Mouse (Mus musculus) heart, adult 2 months (tissue): ENCODE measurements around the gene Serpinb7. TPM values are rescaled to one million over a fixed set of nuclear protein-coding genes. Genes with fewer than 3 reads are reported as not detected.
A peak's percentile ranks its signal among the peaks of the same experiment; 100 is the strongest.

ENCODE experiments used
- DNase-seq, 2 experiments: peaks; one replicate each; pipeline ENCODE4 v3.0.0; 2021
- H3K27ac ChIP-seq: fragments of 200-600 bp; 2 replicates; pipeline ENCODE4 v1.8.1; 2022
- H3K27me3 ChIP-seq: fragments of 200-500 bp; 2 replicates; pipeline ENCODE4 v1.6.1; 2012; ENCODE audit warnings: mild to moderate bottlenecking, low read length, inconsistent platforms, mixed read lengths; ENCODE audit not compliant: control insufficient read depth, insufficient read depth
- H3K36me3 ChIP-seq: fragments of 200-500 bp; 2 replicates; pipeline ENCODE4 v1.6.1; 2012; ENCODE audit warnings: low read length, inconsistent platforms; ENCODE audit not compliant: control insufficient read depth, insufficient read depth
- H3K4me1 ChIP-seq: fragments of 200-500 bp; 2 replicates; pipeline ENCODE4 v1.6.1; 2011; ENCODE audit warnings: low read length; ENCODE audit not compliant: control insufficient read depth, insufficient read depth
- H3K4me3 ChIP-seq: fragments of 200-600 bp; 2 replicates; pipeline ENCODE4 v1.8.1; 2022
- H3K79me2 ChIP-seq: fragments of 200-500 bp; replicated peaks from 2 replicates; pipeline ENCODE4 v1.6.1; 2012; ENCODE audit warnings: mild to moderate bottlenecking, inconsistent platforms, low read length, moderate library complexity, mixed read lengths; ENCODE audit not compliant: control insufficient read depth, insufficient read depth
- H3K9ac ChIP-seq: fragments of 200-500 bp; 2 replicates; pipeline ENCODE4 v1.6.1; 2012; ENCODE audit warnings: low read depth, mild to moderate bottlenecking, control low read depth, inconsistent platforms, low read length, mixed read lengths
- CTCF ChIP-seq: fragments of 200-600 bp; IDR thresholded peaks from 2 replicates; pipeline ENCODE4 v1.8.1; 2022; ENCODE audit warnings: antibody characterized with exemption, mild to moderate bottlenecking, moderate library complexity
- EP300 ChIP-seq: fragments of 200-500 bp; IDR thresholded peaks from 2 replicates; pipeline ENCODE4 v1.6.1; 2011; ENCODE audit warnings: low read depth, low read length, control low read depth; ENCODE audit not compliant: insufficient read depth
- POLR2A ChIP-seq: fragments of 200-500 bp; IDR thresholded peaks from 2 replicates; pipeline ENCODE4 v1.6.1; 2011; ENCODE audit warnings: mild to moderate bottlenecking, low read depth, low read length, control low read depth; ENCODE audit not compliant: insufficient read depth
- WGBS: fragments of 180-500 bp; shearing (Covaris S2); methylation state at CpG from one replicate; pipeline ENCODE4 v1.1.7; 2018; 5-methylcytosine and 5-hydroxymethylcytosine counted together
- intact Hi-C: fragments of 180-260 bp; cut with DNase I; formaldehyde crosslinking; loops from one replicate; pipeline ENCODE4 v1.15.1; 2025
- polyA plus RNA-seq: library from polyadenylated mRNA; depleted of rRNA; stranded (reverse); fragments of >200 nt; gene quantifications from 2 replicates; pipeline ENCODE4 v1.2.3, GENCODE M21; 2012
- total RNA-seq, 2 experiments: library from RNA; stranded (reverse); gene quantifications; 2 replicates each; pipeline ENCODE4 v1.2.3; 2021

Serpinb7 gene
- total and polyA plus RNA-seq, 3 experiments, result not detected

- no peaks in the 10 kb centered on the region for H3K79me2 ChIP-seq
- H3K9ac ChIP-seq, result no peak overlapping the region
- H3K27ac ChIP-seq, result no peak overlapping the region
- TF ChIP-seq POLR2A (no peak), CTCF (no peak), EP300 (no peak)
- no peaks in the 10 kb centered on the region for H3K27me3 ChIP-seq
- DNase-seq, result no peak
- WGBS, result 63% methylated on average over 5 of the region's 5 CpGs
- intact Hi-C loops, result no loop called here
- H3K4me1 ChIP-seq, result no peaks in the 10 kb centered on the region
- no peak overlapping the region for H3K4me3 ChIP-seq
- no peaks in the 10 kb centered on the region for H3K36me3 ChIP-seq
Measured at GRCm38 (mm10) chr1:107445352-107445751, 45.9 kb downstream of the Serpinb7 start.

GRCm38 (mm10) chr1:107447228-107447931 lies 47.9 kb downstream of the Serpinb7 start:
- intact Hi-C loops, result no loop called here

GRCm38 (mm10) chr1:107479909-107480308 lies 80.5 kb downstream of the Serpinb7 start:
- intact Hi-C loops, result loop anchor here (5.0 kb wide), 1 partner anchor 238 kb away; no protein-coding TSS in a partner anchor
- no peak for DNase-seq
- no peak for TF ChIP-seq EP300
- TF ChIP-seq POLR2A, result no peak
- no peak for TF ChIP-seq CTCF
- no peaks in the 10 kb centered on the region for H3K79me2 ChIP-seq
- no peak overlapping the region for H3K4me3 ChIP-seq
- H3K9ac ChIP-seq, result no peak overlapping the region
- H3K27me3 ChIP-seq, result no peaks in the 10 kb centered on the region
- no peaks in the 10 kb centered on the region for H3K4me1 ChIP-seq
- H3K27ac ChIP-seq, result no peak overlapping the region
- H3K36me3 ChIP-seq, result no peaks in the 10 kb centered on the region

More at GRCm38 (mm10) chr1:107447228-107447931, 47.9 kb downstream of the Serpinb7 start:
- Histone ChIP-seq H3K27ac (no peak overlapping the region), H3K36me3 (no peaks in the 10 kb centered on the region), H3K27me3 (no peaks in the 10 kb centered on the region), H3K79me2 (no peaks in the 10 kb centered on the region), H3K4me3 (no peak overlapping the region), H3K4me1 (no peaks in the 10 kb centered on the region), H3K9ac (no peak overlapping the region)
- 54% methylated on average over 3 of the region's 3 CpGs for WGBS
- TF ChIP-seq CTCF, result no peak
- TF ChIP-seq POLR2A, result no peak
- no peak for TF ChIP-seq EP300
- no peak for DNase-seq

GRCm38 (mm10) chr1:107481452-107481851 lies 82.0 kb downstream of the Serpinb7 start:
- intact Hi-C loops, result loop anchor here (5.0 kb wide), 1 partner anchor 239 kb away; no protein-coding TSS in a partner anchor
- TF ChIP-seq POLR2A, result no peak
- peak; percentile 87 for TF ChIP-seq CTCF
- TF ChIP-seq EP300, result no peak
- Histone ChIP-seq H3K79me2 (no peaks in the 10 kb centered on the region), H3K9ac (no peak overlapping the region), H3K36me3 (no peaks in the 10 kb centered on the region), H3K27me3 (no peaks in the 10 kb centered on the region), H3K4me1 (no peaks in the 10 kb centered on the region), H3K4me3 (no peak overlapping the region), H3K27ac (no peak overlapping the region)
- DNase-seq, result peak; percentile 44 to 69
- 19% methylated on average over 11 of the region's 11 CpGs for WGBS

GRCm38 (mm10) chr1:107489577-107489976 lies 90.1 kb downstream of the Serpinb7 start:
- Histone ChIP-seq H3K27ac (no peak overlapping the region), H3K79me2 (no peaks in the 10 kb centered on the region), H3K9ac (no peak overlapping the region), H3K4me3 (no peak overlapping the region), H3K36me3 (no peaks in the 10 kb centered on the region), H3K27me3 (no peaks in the 10 kb centered on the region), H3K4me1 (no peaks in the 10 kb centered on the region)
- TF ChIP-seq POLR2A, result no peak
- TF ChIP-seq EP300, result no peak
- TF ChIP-seq CTCF, result no peak
- 65% methylated on average over 8 of the region's 8 CpGs for WGBS
- intact Hi-C loops, result no loop called here
- no peak for DNase-seq

GRCm38 (mm10) chr1:107496789-107497188 lies 97.3 kb downstream of the Serpinb7 start:
- H3K79me2 ChIP-seq, result no peaks in the 10 kb centered on the region
- H3K36me3 ChIP-seq, result no peaks in the 10 kb centered on the region
- WGBS, result 52% methylated on average over 2 of the region's 2 CpGs
- H3K27me3 ChIP-seq, result no peaks in the 10 kb centered on the region
- intact Hi-C loops, result no loop called here
- H3K4me1 ChIP-seq, result no peaks in the 10 kb centered on the region
- H3K4me3 ChIP-seq, result no peak overlapping the region
- H3K27ac ChIP-seq, result no peak overlapping the region
- DNase-seq, result peak in 1 of 2 experiments; percentile 13
- no peak overlapping the region for H3K9ac ChIP-seq
- no peak for TF ChIP-seq EP300
- no peak for TF ChIP-seq POLR2A
- no peak for TF ChIP-seq CTCF
